Mouse (Mus musculus) cerebellum, postnatal 25 days (tissue): ENCODE measurements around the gene Zbtb7a.
"Not testable (repeated sequence)": the region's sequence is repeated elsewhere in the genome, so short reads cannot be mapped to it uniquely, and the experiment has no call there.

Source experiments
- DNase-seq, 2 experiments: peaks; one replicate each; pipeline ENCODE4 v3.0.0; 2021; ENCODE audit warnings: mixed read lengths in 2 of 2

Zbtb7a gene

GRCm38 (mm10) chr10:81169411-81169900, 34.4 kb downstream of the Zbtb7a start:
- peak in 1 of 2 experiments; percentile 38 for DNase-seq

GRCm38 (mm10) chr10:81173132-81173531, 38.1 kb downstream of the Zbtb7a start:
- peak; percentile 89 to 92 for DNase-seq

- DNase-seq = peak; percentile 96
Measured at GRCm38 (mm10) chr10:81174617-81175344, 39.8 kb downstream of the Zbtb7a start.

GRCm38 (mm10) chr10:81175345-81175701, 40.3 kb downstream of the Zbtb7a start:
- peak in 1 of 2 experiments; percentile 58 for DNase-seq

GRCm38 (mm10) chr10:81175936-81176465, 41.0 kb downstream of the Zbtb7a start:
- peak in 1 of 2 experiments; percentile 58 for DNase-seq

- DNase-seq = peak; percentile 100
Measured at GRCm38 (mm10) chr10:81176466-81177271, 41.6 kb downstream of the Zbtb7a start, which contains the start of gene Eef2. TSS of gene Eef2 (plus strand) at chr10:81176631.

GRCm38 (mm10) chr10:81177491-81177925, 42.5 kb downstream of the Zbtb7a start:
- DNase-seq = peak; percentile 57 to 71

GRCm38 (mm10) chr10:81177958-81178712, 43.1 kb downstream of the Zbtb7a start:
- DNase-seq = peak in 1 of 2 experiments; percentile 40

- DNase-seq = no peak
Measured at GRCm38 (mm10) chr10:81178927-81179326, 43.9 kb downstream of the Zbtb7a start.

GRCm38 (mm10) chr10:81179451-81180342, 44.7 kb downstream of the Zbtb7a start:
- DNase-seq = no peak

- no peak for DNase-seq
Measured at GRCm38 (mm10) chr10:81180946-81181345, 45.9 kb downstream of the Zbtb7a start.

- DNase-seq = not testable (repeated sequence)
Measured at GRCm38 (mm10) chr10:81181860-81182259, 46.8 kb downstream of the Zbtb7a start.

GRCm38 (mm10) chr10:81182336-81183333, 47.6 kb downstream of the Zbtb7a start, which contains the start of gene Dapk3:
TSS of gene Dapk3 (plus strand) at chr10:81183005.
- peak; percentile 96 for DNase-seq

- no peak for DNase-seq
Measured at GRCm38 (mm10) chr10:81183805-81184204, 48.8 kb downstream of the Zbtb7a start, which contains the start of gene 4930442H23Rik. TSS of gene 4930442H23Rik (minus strand) at chr10:81183849.

- no peak for DNase-seq
Measured at GRCm38 (mm10) chr10:81184765-81185164, 49.7 kb downstream of the Zbtb7a start.

GRCm38 (mm10) chr10:81187161-81187560, 52.1 kb downstream of the Zbtb7a start:
- no peak for DNase-seq

GRCm38 (mm10) chr10:81189821-81190220, 54.8 kb downstream of the Zbtb7a start:
- DNase-seq = no peak

GRCm38 (mm10) chr10:81190236-81190911, 55.4 kb downstream of the Zbtb7a start:
- DNase-seq = peak in 1 of 2 experiments; percentile 71

GRCm38 (mm10) chr10:81190912-81191321, 55.9 kb downstream of the Zbtb7a start:
- no peak for DNase-seq
